Mouse (Mus musculus) liver (tissue): ENCODE data around the gene Tanc1.

Experiments used
- DNase-seq: peaks from one replicate; pipeline ENCODE4 v3.0.0-alpha.2; 2020; ENCODE audit warnings: mixed read lengths

Gene Tanc1

GRCm38 (mm10) chr2:59800481-59801266 lies 188.8 kb downstream of the Tanc1 start:
- DNase-seq: no peak

- DNase-seq: no peak
These were observed 191.0 kb downstream of the Tanc1 start for GRCm38 (mm10) chr2:59802722-59803387.

GRCm38 (mm10) chr2:59805595-59805994 lies 193.8 kb downstream of the Tanc1 start:
- no peak for DNase-seq

- DNase-seq: no peak
These were observed 194.2 kb downstream of the Tanc1 start for GRCm38 (mm10) chr2:59806038-59806437.

- no peak for DNase-seq
These were observed 196.8 kb downstream of the Tanc1 start for GRCm38 (mm10) chr2:59808608-59809007.

- no peak for DNase-seq
These were observed 198.2 kb downstream of the Tanc1 start for GRCm38 (mm10) chr2:59810039-59810438.

GRCm38 (mm10) chr2:59811247-59811646 lies 199.4 kb downstream of the Tanc1 start:
- DNase-seq: no peak

GRCm38 (mm10) chr2:59812641-59813040 lies 200.8 kb downstream of the Tanc1 start:
- no peak for DNase-seq

GRCm38 (mm10) chr2:59813457-59813856 lies 201.6 kb downstream of the Tanc1 start:
- DNase-seq: no peak

GRCm38 (mm10) chr2:59814997-59815396 lies 203.2 kb downstream of the Tanc1 start:
- DNase-seq: no peak

- no peak for DNase-seq
These were observed 206.8 kb downstream of the Tanc1 start for GRCm38 (mm10) chr2:59818663-59819062.

GRCm38 (mm10) chr2:59819415-59819814 lies 207.6 kb downstream of the Tanc1 start:
- DNase-seq: no peak

GRCm38 (mm10) chr2:59820088-59820487 lies 208.2 kb downstream of the Tanc1 start:
- no peak for DNase-seq

- DNase-seq: no peak
These were observed 209.2 kb downstream of the Tanc1 start for GRCm38 (mm10) chr2:59821044-59821443.

GRCm38 (mm10) chr2:59824289-59824688 lies 212.4 kb downstream of the Tanc1 start:
- no peak for DNase-seq

GRCm38 (mm10) chr2:59825380-59825779 lies 213.5 kb downstream of the Tanc1 start:
- DNase-seq: no peak

GRCm38 (mm10) chr2:59828103-59828655 lies 216.3 kb downstream of the Tanc1 start:
- no peak for DNase-seq

GRCm38 (mm10) chr2:59828777-59829508 lies 217.1 kb downstream of the Tanc1 start:
- peak; percentile 20 for DNase-seq

GRCm38 (mm10) chr2:59829718-59830117 lies 217.9 kb downstream of the Tanc1 start:
- DNase-seq: no peak

GRCm38 (mm10) chr2:59830151-59830550 lies 218.3 kb downstream of the Tanc1 start:
- DNase-seq: no peak

GRCm38 (mm10) chr2:59830940-59831339 lies 219.1 kb downstream of the Tanc1 start:
- DNase-seq: no peak

- DNase-seq: no peak
These were observed 220.0 kb downstream of the Tanc1 start for GRCm38 (mm10) chr2:59831831-59832230.

GRCm38 (mm10) chr2:59838825-59839224 lies 227.0 kb downstream of the Tanc1 start:
- no peak for DNase-seq
